Mouse (Mus musculus) liver, postnatal 0 days (tissue): ENCODE results near the gene Sec62.

Source experiments
- CTCF ChIP-seq: sonication (generic); IDR thresholded peaks from 2 replicates; pipeline ENCODE4 v1.5.1; 2016; ENCODE audit warnings: antibody characterized with exemption, low read depth
- EP300 ChIP-seq: IDR thresholded peaks from 2 replicates; pipeline ENCODE4 v1.6.1; 2016; ENCODE audit warnings: antibody characterized with exemption, low read depth, mild to moderate bottlenecking

DNA sequence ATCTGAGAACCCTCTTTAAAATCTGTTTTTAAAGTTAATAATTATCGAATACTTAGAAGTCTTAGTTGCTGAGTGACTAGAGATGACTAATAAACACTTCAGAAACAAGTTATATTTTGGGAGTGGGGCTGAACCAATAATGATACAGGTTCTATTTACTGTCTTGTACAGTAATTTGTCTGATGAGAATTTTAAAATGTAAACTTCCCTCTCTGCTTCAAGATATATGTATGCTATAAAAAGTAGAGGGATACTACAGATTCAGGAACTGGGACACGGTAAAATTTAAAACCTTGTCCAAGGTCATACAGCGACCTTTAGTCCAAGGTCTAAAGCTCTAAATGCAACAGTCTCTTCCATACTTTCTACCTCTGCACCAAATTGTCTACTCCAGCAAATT, 9.5 kb downstream of the Sec62 start:
- TF ChIP-seq EP300 = no peak
- no peak for TF ChIP-seq CTCF
